Mouse (Mus musculus): ENCODE measurements around the gene A230050P20Rik. TPM values are rescaled to one million over a fixed set of nuclear protein-coding genes. Genes with fewer than 3 reads are reported as not detected.
A peak's percentile ranks its signal among the peaks of the same experiment; 100 is the strongest.

A230050P20Rik gene
- polyA plus RNA-seq, 1 experiment = 11.8 TPM

DNA sequence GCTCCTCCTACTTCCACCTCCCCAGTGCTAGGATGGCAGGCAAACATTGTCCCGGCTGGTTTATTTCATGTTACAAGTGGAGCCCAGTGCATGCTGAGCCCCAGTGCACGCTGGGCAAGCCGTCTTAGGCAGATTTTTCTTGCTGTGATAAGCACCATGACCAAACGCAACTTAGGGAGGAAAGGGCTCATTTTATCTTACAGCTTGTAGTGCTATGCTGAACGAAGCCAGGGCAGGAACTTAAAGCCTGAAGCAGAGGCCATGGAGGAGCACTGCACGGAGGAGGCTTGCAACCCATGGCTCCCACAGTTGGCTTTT, 33.7 kb downstream of the A230050P20Rik start:
- no peak overlapping the region for H3ac ChIP-seq (ENCODE audit: control insufficient read depth, insufficient read length, low read depth)
- H3K4me3 ChIP-seq (ENCODE audit: insufficient read depth, poor library complexity, severe bottlenecking) = no peak overlapping the region
- peaks cover 13% of the 10 kb centered on the region for H3K79me2 ChIP-seq (ENCODE audit: control insufficient read depth, insufficient read depth)
- peaks cover 27% of the 10 kb centered on the region for H3K36me3 ChIP-seq (ENCODE audit: control insufficient read depth, insufficient read depth)
- H3K27me3 ChIP-seq (ENCODE audit: control insufficient read depth, insufficient read depth, insufficient read length) = no peaks in the 10 kb centered on the region
- peaks cover 10% of the 10 kb centered on the region for H3K79me3 ChIP-seq (ENCODE audit: low read depth)
- no peak for TF ChIP-seq MYOD1 (IDR thresholded peaks at IDR 0.05; ENCODE audit: control insufficient read depth, insufficient read length, low read depth)
- no peak for TF ChIP-seq CTCF (IDR thresholded peaks at IDR 0.05; ENCODE audit: control insufficient read depth, insufficient read depth, insufficient read length)
- no peak for TF ChIP-seq USF1 (IDR thresholded peaks at IDR 0.05; ENCODE audit: low read depth)

DNA sequence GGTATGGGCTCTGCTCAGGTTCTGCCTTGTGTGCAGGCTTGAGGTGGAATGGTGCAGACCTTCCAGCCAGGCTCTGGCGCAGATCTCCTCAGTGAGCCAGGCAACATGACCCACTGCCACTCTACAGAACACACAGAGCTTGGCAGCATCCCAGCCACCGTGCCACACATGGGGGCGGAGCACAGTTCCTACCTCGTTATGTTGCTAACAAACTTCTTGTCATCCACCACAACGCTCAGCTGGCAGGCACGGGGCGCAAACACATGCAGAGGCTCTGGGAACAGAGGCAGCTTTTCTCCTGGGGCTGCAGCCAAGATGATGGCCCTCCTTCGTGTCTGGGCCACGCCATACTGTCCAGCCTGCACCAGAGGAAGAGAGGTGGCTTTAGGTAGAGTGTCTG, 41.5 kb downstream of the A230050P20Rik start:
- Histone ChIP-seq H3K79me2 (ENCODE audit: control insufficient read depth, insufficient read depth) (no peaks in the 10 kb centered on the region), H3K79me3 (ENCODE audit: low read depth) (no peaks in the 10 kb centered on the region), H3K27me3 (ENCODE audit: control insufficient read depth, insufficient read depth, insufficient read length) (no peaks in the 10 kb centered on the region), H3K36me3 (ENCODE audit: control insufficient read depth, insufficient read depth) (peaks cover 94% of the 10 kb centered on the region), H3ac (ENCODE audit: control insufficient read depth, insufficient read length, low read depth) (no peak overlapping the region), H3K4me3 (ENCODE audit: insufficient read depth, poor library complexity, severe bottlenecking) (no peak overlapping the region)
- no peak for TF ChIP-seq CTCF (IDR thresholded peaks at IDR 0.05; ENCODE audit: control insufficient read depth, insufficient read depth, insufficient read length)
- no peak for TF ChIP-seq CEBPB (IDR thresholded peaks at IDR 0.05; ENCODE audit: low read depth)
- no peak for TF ChIP-seq MYOG (IDR thresholded peaks at IDR 0.05; ENCODE audit: control insufficient read depth, extremely low read depth, insufficient read length)
- no peak for TF ChIP-seq USF1 (IDR thresholded peaks at IDR 0.05; ENCODE audit: low read depth)
- no peak for TF ChIP-seq MAX (IDR thresholded peaks at IDR 0.05)

DNA sequence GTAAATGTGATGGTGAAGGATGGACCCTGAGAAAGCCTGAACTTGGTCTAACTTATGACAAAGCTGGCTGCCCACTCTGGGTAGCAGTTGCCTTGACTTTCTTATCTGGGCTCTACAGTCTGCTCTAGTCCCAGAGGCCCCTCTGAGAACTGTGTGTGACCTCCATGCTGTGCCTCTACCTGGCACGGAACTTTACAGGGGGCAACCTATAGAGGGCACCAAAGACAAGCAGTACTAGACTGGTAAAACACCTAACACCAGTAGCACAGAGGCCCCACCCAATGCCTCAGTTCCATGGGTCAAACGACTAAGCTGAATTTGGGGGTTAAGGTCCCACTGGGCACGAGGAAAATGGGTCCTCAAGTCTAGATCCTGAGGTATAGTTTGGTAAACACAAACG, 47.7 kb downstream of the A230050P20Rik start:
- Histone ChIP-seq H3K36me3 (ENCODE audit: control insufficient read depth, insufficient read depth) (peaks cover 98% of the 10 kb centered on the region), H3K79me2 (ENCODE audit: control insufficient read depth, insufficient read depth) (no peaks in the 10 kb centered on the region), H3K27me3 (ENCODE audit: control insufficient read depth, insufficient read depth, insufficient read length) (no peaks in the 10 kb centered on the region), H3K4me3 (ENCODE audit: insufficient read depth, poor library complexity, severe bottlenecking) (no peak overlapping the region), H3ac (ENCODE audit: control insufficient read depth, insufficient read length, low read depth) (no peak overlapping the region), H3K79me3 (ENCODE audit: low read depth) (no peaks in the 10 kb centered on the region)
- TF ChIP-seq CTCF (IDR thresholded peaks at IDR 0.05; ENCODE audit: control insufficient read depth, insufficient read depth, insufficient read length) (peak; percentile 15), MYOG (IDR thresholded peaks at IDR 0.05; ENCODE audit: control insufficient read depth, extremely low read depth, insufficient read length) (no peak)

DNA sequence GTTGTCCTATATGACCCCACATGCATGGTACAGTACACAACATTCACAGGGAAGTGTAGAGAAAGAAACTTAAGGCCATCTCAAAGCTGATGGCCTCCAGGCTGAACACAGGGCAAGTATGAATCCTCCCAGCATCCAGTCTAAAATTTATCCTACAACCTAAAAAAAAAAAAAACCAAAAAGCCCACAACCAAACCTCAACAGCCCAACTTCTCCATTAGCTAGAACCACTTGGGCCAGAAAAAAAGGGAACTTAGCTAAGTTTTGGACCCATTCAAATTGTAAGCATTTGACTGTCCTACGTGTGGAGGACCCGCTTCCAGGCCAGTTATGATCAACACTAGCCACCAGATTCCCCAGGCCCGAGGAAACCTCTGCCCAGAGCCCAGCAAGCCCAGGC, 54.8 kb downstream of the A230050P20Rik start:
- Histone ChIP-seq H3ac (ENCODE audit: control insufficient read depth, insufficient read length, low read depth) (no peak overlapping the region), H3K79me2 (ENCODE audit: control insufficient read depth, insufficient read depth) (no peaks in the 10 kb centered on the region), H3K36me3 (ENCODE audit: control insufficient read depth, insufficient read depth) (peaks cover 91% of the 10 kb centered on the region), H3K79me3 (ENCODE audit: low read depth) (no peaks in the 10 kb centered on the region), H3K27me3 (ENCODE audit: control insufficient read depth, insufficient read depth, insufficient read length) (no peaks in the 10 kb centered on the region), H3K4me3 (ENCODE audit: insufficient read depth, poor library complexity, severe bottlenecking) (no peak overlapping the region)
- TF ChIP-seq MYOD1 (IDR thresholded peaks at IDR 0.05; ENCODE audit: control insufficient read depth, insufficient read length, low read depth) (no peak), CEBPB (IDR thresholded peaks at IDR 0.05; ENCODE audit: low read depth) (no peak), CTCF (IDR thresholded peaks at IDR 0.05; ENCODE audit: control insufficient read depth, insufficient read depth, insufficient read length) (no peak), MAX (IDR thresholded peaks at IDR 0.05) (no peak), FOSL1 (IDR thresholded peaks at IDR 0.05; ENCODE audit: insufficient read depth, low read length, poor library complexity, severe bottlenecking) (no peak), MYOG (IDR thresholded peaks at IDR 0.05; ENCODE audit: control insufficient read depth, extremely low read depth, insufficient read length) (no peak), USF1 (IDR thresholded peaks at IDR 0.05; ENCODE audit: low read depth) (no peak)

Small RNA genes lying within 50 kb of the gene (microRNA-seq; reads per million reads assigned to microRNA genes)
- gene Mir7081 (ENCODE audit: borderline microRNAs expressed) = 0.88 reads per million, percentile 19 among the genes with 10 or more reads in this experiment

Other genes starting within 250 kb of the A230050P20Rik start
- gene Ubl5, start 225.8 kb upstream of the A230050P20Rik start, polyA plus RNA-seq (2012; fragmentation: generic; extraction: Trizol) = 566 TPM
- gene Fbxl12, start 223.9 kb upstream of the A230050P20Rik start, polyA plus RNA-seq (2012; fragmentation: generic; extraction: Trizol) = 7.9 TPM
- 55.5 TPM for gene Pin1, start 216.5 kb upstream of the A230050P20Rik start, polyA plus RNA-seq (2012; fragmentation: generic; extraction: Trizol)
- gene Olfm2, start 122.3 kb upstream of the A230050P20Rik start, polyA plus RNA-seq (2012; fragmentation: generic; extraction: Trizol) = 0.09 TPM
- 1.3 TPM for gene Col5a3, start 53.6 kb upstream of the A230050P20Rik start, polyA plus RNA-seq (2012; fragmentation: generic; extraction: Trizol)
- gene Rdh8, start 50.1 kb upstream of the A230050P20Rik start, polyA plus RNA-seq (2012; fragmentation: generic; extraction: Trizol) = not detected
- gene Angptl6, start 11.1 kb downstream of the A230050P20Rik start, polyA plus RNA-seq (2012; fragmentation: generic; extraction: Trizol) = 0.92 TPM
- gene Ppan, start 19.5 kb downstream of the A230050P20Rik start, polyA plus RNA-seq (2012; fragmentation: generic; extraction: Trizol) = 88.3 TPM
- 247 TPM for gene Eif3g, start 30.0 kb downstream of the A230050P20Rik start, polyA plus RNA-seq (2012; fragmentation: generic; extraction: Trizol)
- 69.7 TPM for gene Dnmt1, start 91.2 kb downstream of the A230050P20Rik start, polyA plus RNA-seq (2012; fragmentation: generic; extraction: Trizol)
- 13.0 TPM for gene S1pr2, start 108.1 kb downstream of the A230050P20Rik start, polyA plus RNA-seq (2012; fragmentation: generic; extraction: Trizol)
- 107 TPM for gene Mrpl4, start 134.1 kb downstream of the A230050P20Rik start, polyA plus RNA-seq (2012; fragmentation: generic; extraction: Trizol)
- gene Icam1, start 147.3 kb downstream of the A230050P20Rik start, polyA plus RNA-seq (2012; fragmentation: generic; extraction: Trizol) = 0.09 TPM
- 0.43 TPM for gene Icam4, start 160.7 kb downstream of the A230050P20Rik start, polyA plus RNA-seq (2012; fragmentation: generic; extraction: Trizol)
- gene Icam5, start 163.4 kb downstream of the A230050P20Rik start, polyA plus RNA-seq (2012; fragmentation: generic; extraction: Trizol) = 0.46 TPM
- gene Zglp1, start 198.5 kb downstream of the A230050P20Rik start, polyA plus RNA-seq (2012; fragmentation: generic; extraction: Trizol) = 0.43 TPM
- 0.96 TPM for gene Gm49373, start 204.5 kb downstream of the A230050P20Rik start, polyA plus RNA-seq (2012; fragmentation: generic; extraction: Trizol)
- 109 TPM for gene Fdx1l, start 205.0 kb downstream of the A230050P20Rik start, polyA plus RNA-seq (2012; fragmentation: generic; extraction: Trizol)
- gene Gm38431, start 223.4 kb downstream of the A230050P20Rik start, polyA plus RNA-seq (2012; fragmentation: generic; extraction: Trizol) = 1.3 TPM
- 49.2 TPM for gene Raver1, start 223.4 kb downstream of the A230050P20Rik start, polyA plus RNA-seq (2012; fragmentation: generic; extraction: Trizol)

Data from C2C12 (cell line).